Mouse (Mus musculus) macrophage (primary cell): ENCODE measurements around the gene Dennd2c. TPM values are rescaled to one million over a fixed set of nuclear protein-coding genes. Genes with fewer than 3 reads are reported as not detected.
A peak's percentile ranks its signal among the peaks of the same experiment; 100 is the strongest.
"Not testable (repeated sequence)": the region's sequence is repeated elsewhere in the genome, so short reads cannot be mapped to it uniquely, and the experiment has no call there.

Experiments
- H3K27ac ChIP-seq: fragments of 350-480 bp; formaldehyde crosslinking; 2 replicates; pipeline ENCODE4 v1.9.0; 2021
- H3K36me3 ChIP-seq: fragments of 350-480 bp; formaldehyde crosslinking; 2 replicates; pipeline ENCODE4 v1.9.0; 2021; ENCODE audit errors: inconsistent target
- H3K4me3 ChIP-seq: fragments of 350-480 bp; formaldehyde crosslinking; 2 replicates; pipeline ENCODE4 v1.9.0; 2021; ENCODE audit errors: inconsistent target
- H3K79me2 ChIP-seq: fragments of 350-480 bp; formaldehyde crosslinking; 2 replicates; pipeline ENCODE4 v1.9.0; 2021; ENCODE audit errors: inconsistent target
- WGBS: methylation state at CpG from one replicate; pipeline ENCODE4 v1.1.7; 2026; ENCODE audit warnings: inconsistent platforms; ENCODE audit not compliant: missing documents; 5-methylcytosine and 5-hydroxymethylcytosine counted together
- polyA plus RNA-seq: library from polyadenylated mRNA; stranded (reverse); fragments of 250-400 nt; gene quantifications from 3 replicates; pipeline ENCODE4 v1.2.4, GENCODE M21; 2018; ENCODE audit warnings: inconsistent platforms

Dennd2c gene
- polyA plus RNA-seq, 1 experiment from 2014 or later, result 0.87 TPM

- peaks cover 32% of the 10 kb centered on the region for H3K79me2 ChIP-seq
- H3K4me3 ChIP-seq, result peak within 1 kb of the TSS; percentile 96
- H3K27ac ChIP-seq, result peak within 1 kb of the TSS; percentile 59
- H3K36me3 ChIP-seq, result peaks cover 30% of the 10 kb centered on the region
- 1% methylated on average over 50 of the region's 56 CpGs for WGBS
Measured at GRCm38 (mm10) chr3:103171505-103172267, 69.3 kb downstream of the Dennd2c start, which contains the start of gene Bcas2. TSS of gene Bcas2 (plus strand) at chr3:103171655.

GRCm38 (mm10) chr3:103172615-103173014, 70.2 kb downstream of the Dennd2c start:
- WGBS, result 17% methylated on average over 5 of the region's 5 CpGs
- Histone ChIP-seq H3K36me3 (peaks cover 39% of the 10 kb centered on the region), H3K79me2 (peaks cover 32% of the 10 kb centered on the region), H3K4me3 (peak overlapping the region; percentile 96), H3K27ac (peak overlapping the region; percentile 59)

GRCm38 (mm10) chr3:103176740-103177139, 74.3 kb downstream of the Dennd2c start:
- 100% methylated on average over 4 of the region's 4 CpGs for WGBS
- Histone ChIP-seq H3K27ac (no peak overlapping the region), H3K79me2 (peaks cover 30% of the 10 kb centered on the region), H3K4me3 (no peak overlapping the region), H3K36me3 (peaks cover 46% of the 10 kb centered on the region)

- 97% methylated on average over 9 of the region's 9 CpGs for WGBS
- peaks cover 38% of the 10 kb centered on the region for H3K36me3 ChIP-seq
- no peak overlapping the region for H3K4me3 ChIP-seq
- H3K79me2 ChIP-seq, result peaks cover 3% of the 10 kb centered on the region; the same call in 1 of the 2 replicates
- H3K27ac ChIP-seq, result no peak overlapping the region
Measured at GRCm38 (mm10) chr3:103179527-103179926, 77.1 kb downstream of the Dennd2c start.

- Histone ChIP-seq H3K27ac (no peak overlapping the region), H3K79me2 (no peaks in the 10 kb centered on the region)
Measured at GRCm38 (mm10) chr3:103181171-103181570, 78.8 kb downstream of the Dennd2c start.

GRCm38 (mm10) chr3:103182821-103183220, 80.4 kb downstream of the Dennd2c start:
- no peaks in the 10 kb centered on the region for H3K79me2 ChIP-seq
- H3K36me3 ChIP-seq, result peaks cover 5% of the 10 kb centered on the region
- no peak overlapping the region for H3K4me3 ChIP-seq
- WGBS, result 93% methylated on average over 14 of the region's 14 CpGs
- H3K27ac ChIP-seq, result no peak overlapping the region

More at GRCm38 (mm10) chr3:103181171-103181570, 78.8 kb downstream of the Dennd2c start:
- Histone ChIP-seq H3K4me3 (no peak overlapping the region), H3K36me3 (peaks cover 22% of the 10 kb centered on the region)
- WGBS, result 68% methylated on average over 4 of the region's 4 CpGs

- not testable (repeated sequence) for H3K36me3 ChIP-seq, H3K79me2 ChIP-seq, H3K4me3 ChIP-seq, H3K27ac ChIP-seq
Measured at GRCm38 (mm10) chr3:103184467-103184866, 82.1 kb downstream of the Dennd2c start.

- Histone ChIP-seq H3K27ac (no peak overlapping the region), H3K79me2 (no peaks in the 10 kb centered on the region), H3K36me3 (no peaks in the 10 kb centered on the region), H3K4me3 (no peak overlapping the region)
- WGBS, result 94% methylated on average over 5 of the region's 5 CpGs
Measured at GRCm38 (mm10) chr3:103188451-103188850, 86.0 kb downstream of the Dennd2c start.

- Histone ChIP-seq H3K79me2 (no peaks in the 10 kb centered on the region), H3K27ac (no peak overlapping the region), H3K36me3 (no peaks in the 10 kb centered on the region), H3K4me3 (no peak overlapping the region)
- WGBS, result 100% methylated on average over 2 of the region's 2 CpGs
Measured at GRCm38 (mm10) chr3:103188856-103189255, 86.5 kb downstream of the Dennd2c start.

GRCm38 (mm10) chr3:103192161-103192560, 89.8 kb downstream of the Dennd2c start:
- no peak overlapping the region for H3K4me3 ChIP-seq
- 95% methylated on average over 4 of the region's 4 CpGs for WGBS
- H3K36me3 ChIP-seq, result no peaks in the 10 kb centered on the region
- no peak overlapping the region for H3K27ac ChIP-seq
- H3K79me2 ChIP-seq, result no peaks in the 10 kb centered on the region

- H3K36me3 ChIP-seq, result no peaks in the 10 kb centered on the region
- WGBS, result 17% methylated on average over 1 of the region's 1 CpGs
- no peak overlapping the region for H3K27ac ChIP-seq
- no peak overlapping the region for H3K4me3 ChIP-seq
- H3K79me2 ChIP-seq, result no peaks in the 10 kb centered on the region
Measured at GRCm38 (mm10) chr3:103193186-103193585, 90.8 kb downstream of the Dennd2c start.

- no peak overlapping the region for H3K4me3 ChIP-seq
- H3K36me3 ChIP-seq, result no peaks in the 10 kb centered on the region
- no peak overlapping the region for H3K27ac ChIP-seq
- no peaks in the 10 kb centered on the region for H3K79me2 ChIP-seq
- WGBS, result 81% methylated on average over 7 of the region's 7 CpGs
Measured at GRCm38 (mm10) chr3:103196320-103196823, 94.0 kb downstream of the Dennd2c start.

GRCm38 (mm10) chr3:103199386-103199785, 97.0 kb downstream of the Dennd2c start:
- no peak overlapping the region for H3K4me3 ChIP-seq
- no peak overlapping the region for H3K27ac ChIP-seq
- no peaks in the 10 kb centered on the region for H3K79me2 ChIP-seq
- no peaks in the 10 kb centered on the region for H3K36me3 ChIP-seq
- 97% methylated on average over 5 of the region's 5 CpGs for WGBS

- not testable (repeated sequence) for H3K4me3 ChIP-seq, H3K36me3 ChIP-seq, H3K27ac ChIP-seq, H3K79me2 ChIP-seq
- WGBS, result over 99% methylated on average over 7 of the region's 7 CpGs
Measured at GRCm38 (mm10) chr3:103201105-103201504, 98.7 kb downstream of the Dennd2c start.

- no peaks in the 10 kb centered on the region for H3K36me3 ChIP-seq
- H3K4me3 ChIP-seq, result no peak overlapping the region
- H3K79me2 ChIP-seq, result no peaks in the 10 kb centered on the region
- H3K27ac ChIP-seq, result no peak overlapping the region
- 100% methylated on average over 1 of the region's 1 CpGs for WGBS
Measured at GRCm38 (mm10) chr3:103203554-103203953, 101.2 kb downstream of the Dennd2c start.
